In the genomic region with DNA sequence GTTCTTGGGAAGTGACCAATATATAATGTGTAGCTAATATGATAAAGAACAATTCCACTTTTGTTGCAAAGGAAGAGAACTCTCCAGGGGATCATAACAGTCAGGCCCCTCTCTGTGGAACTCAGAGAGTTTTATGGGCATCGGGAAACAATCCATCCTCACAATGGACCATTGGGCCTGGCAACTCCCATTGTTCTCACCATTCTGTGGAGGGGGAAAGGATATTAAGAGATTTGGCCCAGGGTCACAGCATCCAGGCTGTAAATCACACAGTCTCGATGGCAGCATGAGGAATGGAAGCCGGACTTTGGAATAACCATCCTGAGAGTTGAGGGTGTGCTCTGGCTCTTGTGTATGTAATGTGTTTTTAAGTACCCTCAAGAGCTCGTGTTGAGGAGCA, we compare ENCODE assay signal across 22 mouse cellular contexts.
"Had no signal": no experiment of that assay in that cellular context is flagged by ENCODE, and none has a peak within 500 bp of the region (broad histone marks: within the 10 kb centered on the region; RNA-seq: fewer than 3 reads in every experiment).

No protein-coding gene starts in this region.

- H3K36me3 ChIP-seq: liver, embryonic 13.5 days; liver, embryonic 15.5 days; lung, embryonic 15.5 days; midbrain, embryonic 10.5 days; midbrain, embryonic 12.5 days; neural tube, embryonic 13.5 days; stomach, embryonic 15.5 days had no signal

- H3K4me2 ChIP-seq: liver, embryonic 13.5 days; liver, embryonic 15.5 days; lung, embryonic 15.5 days; midbrain, embryonic 12.5 days; neural tube, embryonic 13.5 days; stomach, embryonic 15.5 days had no signal

- DNase-seq: liver, embryonic 13.5 days; liver, postnatal 0 days; lung, adult 2 months; lung, postnatal 14 days; lung, postnatal 36 days; midbrain, embryonic 14.5 days; right cerebral cortex, postnatal 14 days; thymus, adult 2 months; thymus, postnatal 25 days; thymus, postnatal 4 days had no signal

- H3K4me1 ChIP-seq: liver, embryonic 13.5 days; liver, embryonic 15.5 days; lung, embryonic 15.5 days; megakaryocyte, embryonic 14.5 days; midbrain, embryonic 12.5 days; stomach, embryonic 15.5 days had no signal

- H3K27me3 ChIP-seq: liver, embryonic 13.5 days; liver, embryonic 15.5 days; lung, embryonic 15.5 days; megakaryocyte, embryonic 14.5 days; midbrain, embryonic 12.5 days; neural tube, embryonic 13.5 days; stomach, embryonic 15.5 days had no signal

- H3K9ac ChIP-seq: liver, embryonic 13.5 days; liver, embryonic 15.5 days; liver, postnatal 0 days; lung, embryonic 15.5 days; midbrain, embryonic 12.5 days; neural tube, embryonic 13.5 days; stomach, embryonic 15.5 days had no signal

- H3K4me3 ChIP-seq: liver, embryonic 13.5 days; liver, embryonic 15.5 days; lung, embryonic 15.5 days; midbrain, embryonic 10.5 days; midbrain, embryonic 12.5 days; myocyte; neural tube, embryonic 13.5 days; stomach, embryonic 15.5 days had no signal

- ATAC-seq: liver, postnatal 0 days; lung, postnatal 0 days; midbrain, embryonic 16.5 days had no signal

- H3K9me3 ChIP-seq: liver, embryonic 15.5 days; lung, embryonic 15.5 days; midbrain, embryonic 10.5 days; midbrain, embryonic 12.5 days; neural tube, embryonic 13.5 days; stomach, embryonic 15.5 days had no signal

- H3K27ac ChIP-seq: liver, embryonic 13.5 days; liver, embryonic 15.5 days; lung, embryonic 15.5 days; macrophage; midbrain, embryonic 10.5 days; midbrain, embryonic 12.5 days; neural tube, embryonic 13.5 days; stomach, embryonic 15.5 days; stomach, postnatal 0 days had no signal
